Mouse (Mus musculus) G1E (cell line): ENCODE measurements around the gene Olfr315.

Source experiments
- CTCF ChIP-seq: IDR thresholded peaks from 2 replicates; pipeline ENCODE4 v1.5.1; 2012; ENCODE audit warnings: low read depth, low read length, inconsistent platforms, mixed read lengths
- POLR2AphosphoS5 ChIP-seq: IDR thresholded peaks from 2 replicates; pipeline ENCODE4 v1.6.1; 2012; ENCODE audit warnings: low read depth, low read length, inconsistent platforms; ENCODE audit not compliant: insufficient replicate concordance
- TAL1 ChIP-seq: conservative IDR thresholded peaks from 2 replicates; pipeline ENCODE4 v1.6.1; 2012; ENCODE audit warnings: low read depth, low read length, inconsistent platforms, mixed read lengths

- TF ChIP-seq CTCF (no peak), POLR2AphosphoS5 (no peak), TAL1 (no peak)
Measured at GRCm38 (mm10) chr11:58790053-58790452, 17.1 kb downstream of the Olfr315 start.
